In the genomic region with DNA sequence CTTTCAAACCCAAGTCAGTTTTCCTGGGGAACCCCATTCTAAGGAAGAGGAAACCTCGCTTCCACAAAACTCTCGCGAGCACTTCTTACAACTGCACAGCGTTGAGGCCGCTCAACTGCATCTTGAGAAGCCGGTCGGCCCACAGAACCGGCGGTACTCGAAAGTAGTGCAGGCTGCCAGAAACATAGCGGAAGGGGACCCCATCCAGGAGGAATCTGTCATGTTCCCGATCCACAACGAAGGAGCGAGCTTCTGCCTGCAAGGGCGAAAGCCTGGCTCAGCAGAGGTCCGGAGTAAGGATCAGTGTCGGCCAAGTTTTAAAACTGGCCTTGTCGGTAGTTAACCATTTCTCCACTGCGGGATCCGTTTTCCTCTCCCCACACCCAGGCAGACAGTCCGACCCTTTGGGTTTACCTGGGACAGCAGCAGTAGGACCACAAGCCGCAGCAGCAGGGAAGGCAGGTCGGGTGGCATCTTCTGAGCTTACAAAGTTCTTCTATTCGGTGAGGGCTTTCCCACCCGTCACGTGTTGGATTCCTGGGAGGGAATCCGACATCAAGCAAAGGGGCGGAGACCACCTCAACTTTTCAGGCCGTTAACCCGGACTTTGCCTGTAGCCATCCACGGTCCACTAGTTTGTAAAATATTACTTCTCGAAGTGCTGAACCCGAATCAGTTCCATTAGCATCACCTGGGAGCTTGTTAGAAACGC, we compare ENCODE assay signal across 8 mouse cellular contexts. TPM values are rescaled to one million over a fixed set of nuclear protein-coding genes. Genes with fewer than 3 reads are reported as not detected.
DNase-seq lines count a peak whose midpoint lies in the region; ATAC-seq and TF ChIP-seq lines count a peak whose summit lies in the region.

No protein-coding gene starts in this region.

- ATAC-seq in heart, postnatal 0 days (ENCODE audit: insufficient read depth, low read depth) = no peak
- ATAC-seq in megakaryocyte, adult 5-6 weeks (ENCODE audit: poor library complexity, severe bottlenecking) = peak; percentile 12; the same call in 1 of the 2 replicates

- 17% methylated on average over 34 of the region's 34 CpGs for WGBS in spleen, adult 2 months
- 12% methylated on average over 34 of the region's 34 CpGs for WGBS in embryonic facial prominence, embryonic 10.5 days
- WGBS in heart, postnatal 0 days = 10% methylated on average over 34 of the region's 34 CpGs

- TF ChIP-seq POLR2A in spleen, adult 2 months (IDR thresholded peaks at IDR 0.05; ENCODE audit: low read depth, low read length) = no peak

- peak overlapping the region; percentile 89 for H3K4me2 ChIP-seq in heart, postnatal 0 days (ENCODE audit: low read depth, low read length)

- H3K27me3 ChIP-seq in spleen, adult 2 months (ENCODE audit: control insufficient read depth, insufficient read depth, low read length) = no peaks in the 10 kb centered on the region
- H3K27me3 ChIP-seq in embryonic facial prominence, embryonic 10.5 days (replicated peaks; ENCODE audit: low read depth, poor library complexity, severe bottlenecking) = peaks cover 17% of the 10 kb centered on the region; the same call in 1 of the 2 replicates
- H3K27me3 ChIP-seq in heart, postnatal 0 days (ENCODE audit: control insufficient read depth, insufficient read depth, low read length) = no peaks in the 10 kb centered on the region

- peak overlapping the region; percentile 55 for H3K4me3 ChIP-seq in spleen, adult 2 months (ENCODE audit: extremely low read depth, insufficient read depth, insufficient read length)
- H3K4me3 ChIP-seq in embryonic facial prominence, embryonic 10.5 days = peak overlapping the region; percentile 82
- H3K4me3 ChIP-seq in heart, postnatal 0 days (ENCODE audit: low read depth, low read length) = peak overlapping the region; percentile 91

- H3K4me1 ChIP-seq in spleen, adult 2 months (ENCODE audit: control insufficient read depth, insufficient read depth, insufficient read length) = peaks cover 20% of the 10 kb centered on the region; the same call in 1 of the 2 replicates
- peaks cover 42% of the 10 kb centered on the region for H3K4me1 ChIP-seq in embryonic facial prominence, embryonic 10.5 days
- peaks cover 23% of the 10 kb centered on the region for H3K4me1 ChIP-seq in heart, postnatal 0 days (ENCODE audit: control insufficient read depth, insufficient read depth)

- peak overlapping the region; percentile 51; the same call in 1 of the 2 replicates for H3K27ac ChIP-seq in spleen, adult 2 months (ENCODE audit: insufficient read depth, low read length)
- H3K27ac ChIP-seq in embryonic facial prominence, embryonic 10.5 days (replicated peaks) = peak overlapping the region; percentile 27; the same call in 1 of the 2 replicates
- H3K27ac ChIP-seq in heart, postnatal 0 days (ENCODE audit: low read depth) = no peak overlapping the region

- no peak for TF ChIP-seq EP300 in heart, postnatal 0 days (IDR thresholded peaks at IDR 0.05; ENCODE audit: low read depth)

- TF ChIP-seq CTCF in spleen, adult 2 months (IDR thresholded peaks at IDR 0.05; ENCODE audit: extremely low read depth, insufficient read depth, insufficient read length, insufficient replicate concordance) = no peak
- no peak for TF ChIP-seq CTCF in heart, postnatal 0 days (IDR thresholded peaks at IDR 0.05; ENCODE audit: low read depth)

- peaks cover 1% of the 10 kb centered on the region for H3K36me3 ChIP-seq in spleen, adult 2 months (ENCODE audit: control insufficient read depth, insufficient read depth, low read length)
- H3K36me3 ChIP-seq in embryonic facial prominence, embryonic 10.5 days (replicated peaks) = peaks cover 25% of the 10 kb centered on the region
- peaks cover 18% of the 10 kb centered on the region for H3K36me3 ChIP-seq in heart, postnatal 0 days (replicated peaks; ENCODE audit: control insufficient read depth, insufficient read depth, low read length)

- peak overlapping the region; percentile 58 for H3K9ac ChIP-seq in heart, postnatal 0 days (replicated peaks; ENCODE audit: low read depth, low read length)

- no peak for DNase-seq in spleen, adult 2 months (ENCODE audit: low read depth in 1 of 2, low spot score in 2 of 2)
- DNase-seq in spleen, adult 12 weeks (ENCODE audit: low spot score) = no peak
- peak; percentile 40 for DNase-seq in embryonic facial prominence, embryonic 10.5 days (ENCODE audit: low spot score)
- no peak for DNase-seq in heart, postnatal 0 days (ENCODE audit: low spot score)
- peak; percentile 86 to 93 for DNase-seq in kidney, postnatal 25 days
- DNase-seq in thymus, postnatal 0 days (ENCODE audit: low spot score) = peak; percentile 42
- DNase-seq in cerebellum, adult 9-11 months = no peak

- H3K9me3 ChIP-seq in embryonic facial prominence, embryonic 10.5 days = no peaks in the 10 kb centered on the region
- H3K9me3 ChIP-seq in heart, postnatal 0 days (replicated peaks; ENCODE audit: control insufficient read depth, low read length) = no peaks in the 10 kb centered on the region

RNA-seq across cellular contexts. Expression of gene Glb1l, which starts 1.5 kb away (rescaled TPM):
- 5.3 and 5.7 TPM in 2 replicates for polyA plus RNA-seq in spleen, adult 2 months (2012; rRNA removed)
- 13.3 and 14.5 TPM in 2 replicates for polyA plus RNA-seq in embryonic facial prominence, embryonic 10.5 days (2016; fragmentation: Nextera tagmentation; extraction: Ambion mirVana)
- 9.8 and 11.3 TPM in 2 replicates for total RNA-seq in heart, postnatal 0 days (2014; rRNA removed; ENCODE audit: low replicate concordance)
- 3.6 and 3.8 TPM in 2 replicates for polyA plus RNA-seq in heart, postnatal 0 days (2015; fragmentation: Nextera tagmentation; extraction: Ambion mirVana)
- 7.5 and 8.2 TPM in 2 replicates for total RNA-seq in megakaryocyte, adult 5-6 weeks (2015)
- total RNA-seq in megakaryocyte, adult 5-6 weeks (2017) = 6.7 and 12.2 TPM in 2 replicates
- polyA plus RNA-seq in thymus, postnatal 0 days (2015; fragmentation: Nextera tagmentation; extraction: Ambion mirVana) = 10.9 and 11.3 TPM in 2 replicates

RNA-seq across cellular contexts. Expression of gene Stk16, which starts 1.5 kb away (rescaled TPM):
- 121 and 131 TPM in 2 replicates for polyA plus RNA-seq in spleen, adult 2 months (2012; rRNA removed)
- 139 and 145 TPM in 2 replicates for polyA plus RNA-seq in embryonic facial prominence, embryonic 10.5 days (2016; fragmentation: Nextera tagmentation; extraction: Ambion mirVana)
- 75.9 and 90.1 TPM in 2 replicates for total RNA-seq in heart, postnatal 0 days (2014; rRNA removed; ENCODE audit: low replicate concordance)
- polyA plus RNA-seq in heart, postnatal 0 days (2015; fragmentation: Nextera tagmentation; extraction: Ambion mirVana) = 57.4 and 62.5 TPM in 2 replicates
- 99.9 and 101 TPM in 2 replicates for total RNA-seq in megakaryocyte, adult 5-6 weeks (2015)
- 71.1 and 84.6 TPM in 2 replicates for total RNA-seq in megakaryocyte, adult 5-6 weeks (2017)
- polyA plus RNA-seq in thymus, postnatal 0 days (2015; fragmentation: Nextera tagmentation; extraction: Ambion mirVana) = 114 and 120 TPM in 2 replicates

RNA-seq across cellular contexts. Expression of gene Tuba4a, which starts 10.5 kb away (rescaled TPM):
- 123 and 132 TPM in 2 replicates for polyA plus RNA-seq in spleen, adult 2 months (2012; rRNA removed)
- 14.6 and 16.3 TPM in 2 replicates for polyA plus RNA-seq in embryonic facial prominence, embryonic 10.5 days (2016; fragmentation: Nextera tagmentation; extraction: Ambion mirVana)
- 179 and 227 TPM in 2 replicates for total RNA-seq in heart, postnatal 0 days (2014; rRNA removed; ENCODE audit: low replicate concordance)
- polyA plus RNA-seq in heart, postnatal 0 days (2015; fragmentation: Nextera tagmentation; extraction: Ambion mirVana) = 114 and 142 TPM in 2 replicates
- total RNA-seq in megakaryocyte, adult 5-6 weeks (2015) = 373 and 391 TPM in 2 replicates
- total RNA-seq in megakaryocyte, adult 5-6 weeks (2017) = 160 and 168 TPM in 2 replicates
- 170 and 193 TPM in 2 replicates for polyA plus RNA-seq in thymus, postnatal 0 days (2015; fragmentation: Nextera tagmentation; extraction: Ambion mirVana)

RNA-seq across cellular contexts. Expression of gene Atg9a, which starts 17.1 kb away (rescaled TPM):
- 34.5 and 40.8 TPM in 2 replicates for polyA plus RNA-seq in spleen, adult 2 months (2012; rRNA removed)
- 20.7 and 21.8 TPM in 2 replicates for polyA plus RNA-seq in embryonic facial prominence, embryonic 10.5 days (2016; fragmentation: Nextera tagmentation; extraction: Ambion mirVana)
- total RNA-seq in heart, postnatal 0 days (2014; rRNA removed; ENCODE audit: low replicate concordance) = 64.2 and 99.6 TPM in 2 replicates
- 28.5 and 29.6 TPM in 2 replicates for polyA plus RNA-seq in heart, postnatal 0 days (2015; fragmentation: Nextera tagmentation; extraction: Ambion mirVana)
- total RNA-seq in megakaryocyte, adult 5-6 weeks (2015) = 26.7 and 34.8 TPM in 2 replicates
- 12.8 and 21.3 TPM in 2 replicates for total RNA-seq in megakaryocyte, adult 5-6 weeks (2017)
- polyA plus RNA-seq in thymus, postnatal 0 days (2015; fragmentation: Nextera tagmentation; extraction: Ambion mirVana) = 12.7 and 14.3 TPM in 2 replicates

RNA-seq across cellular contexts. Expression of gene Ankzf1, which starts 17.2 kb away (rescaled TPM):
- 15.5 and 15.9 TPM in 2 replicates for polyA plus RNA-seq in spleen, adult 2 months (2012; rRNA removed)
- 22.9 and 27.2 TPM in 2 replicates for polyA plus RNA-seq in embryonic facial prominence, embryonic 10.5 days (2016; fragmentation: Nextera tagmentation; extraction: Ambion mirVana)
- total RNA-seq in heart, postnatal 0 days (2014; rRNA removed; ENCODE audit: low replicate concordance) = 19.4 and 20.6 TPM in 2 replicates
- polyA plus RNA-seq in heart, postnatal 0 days (2015; fragmentation: Nextera tagmentation; extraction: Ambion mirVana) = 11.6 and 14.5 TPM in 2 replicates
- total RNA-seq in megakaryocyte, adult 5-6 weeks (2015) = 6.2 and 7.6 TPM in 2 replicates
- total RNA-seq in megakaryocyte, adult 5-6 weeks (2017) = 24.5 and 24.6 TPM in 2 replicates
- 16.0 and 17.7 TPM in 2 replicates for polyA plus RNA-seq in thymus, postnatal 0 days (2015; fragmentation: Nextera tagmentation; extraction: Ambion mirVana)

Comparison
In these comparisons a context has a peak if more than half of its experiments do, and no peak if none do; other contexts are left out.
1. DNase-seq: peak in embryonic facial prominence, embryonic 10.5 days (single experiment), kidney, postnatal 25 days (2 of 2) and thymus, postnatal 0 days (single experiment); none in spleen, adult 2 months (0 of 2), spleen, adult 12 weeks (single experiment), heart, postnatal 0 days (single experiment) and cerebellum, adult 9-11 months (single experiment).
2. Peak in every context shown above with its lines, with median percentiles within 50 percentile points of each other: H3K4me3 ChIP-seq.